Mouse (Mus musculus) megakaryocyte, embryonic 14.5 days (primary cell): ENCODE results near the gene Mturn. TPM values are rescaled to one million over a fixed set of nuclear protein-coding genes. Genes with fewer than 3 reads are reported as not detected.

Experiments used
- H3K27me3 ChIP-seq: replicated peaks from 2 replicates; pipeline ENCODE3; 2012; ENCODE audit warnings: inconsistent platforms
- H3K36me3 ChIP-seq: replicated peaks from 2 replicates; pipeline ENCODE3; 2012; ENCODE audit warnings: low read length, inconsistent platforms, mixed read lengths
- H3K4me1 ChIP-seq: 2 replicates; pipeline ENCODE4 v1.6.1; 2012; ENCODE audit warnings: inconsistent platforms
- H3K4me3 ChIP-seq: replicated peaks from 2 replicates; pipeline ENCODE3; 2012; ENCODE audit warnings: moderate library complexity, mild to moderate bottlenecking, inconsistent platforms
- H3K9me3 ChIP-seq: 2 replicates; pipeline ENCODE4 v1.6.1; 2012; ENCODE audit warnings: inconsistent platforms
- FLI1 ChIP-seq: IDR thresholded peaks from 2 replicates; pipeline ENCODE4 v1.6.1; 2012; ENCODE audit warnings: low read length, inconsistent platforms, mixed read lengths
- GATA1 ChIP-seq: IDR thresholded peaks from 3 replicates; pipeline ENCODE4 v1.6.1; 2012; ENCODE audit warnings: mixed read lengths, low read length, inconsistent platforms, borderline replicate concordance
- polyA plus RNA-seq: library from polyadenylated mRNA; stranded (reverse); fragments of >175 nt; gene quantifications from 2 replicates; pipeline ENCODE4 v1.2.3, GENCODE M21; 2012; ENCODE audit warnings: low replicate concordance; ENCODE audit not compliant: insufficient read depth

Mturn gene
- polyA plus RNA-seq, 1 experiment: 0.16 TPM

DNA sequence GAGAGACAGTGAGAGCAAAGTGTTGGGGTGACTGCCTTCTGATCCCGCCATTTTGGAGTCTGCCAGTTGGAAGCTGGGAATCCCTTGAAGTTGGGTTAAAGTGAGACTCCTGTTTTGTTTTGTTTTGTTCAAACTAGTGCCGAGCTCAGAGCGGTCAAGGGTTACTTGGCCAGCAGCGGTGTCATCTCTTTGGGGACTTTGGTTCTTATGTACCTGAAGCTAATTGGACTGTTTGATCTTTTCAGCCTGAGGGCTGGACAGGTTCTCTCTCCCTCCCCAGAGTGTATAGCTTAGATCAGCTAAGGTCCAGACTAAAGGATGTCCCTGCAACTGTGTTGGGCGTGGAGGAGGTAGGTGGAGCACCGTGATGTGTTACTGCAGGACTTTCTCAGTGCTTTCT lies 44.9 kb downstream of the Mturn start:
- no peak overlapping the region for H3K4me3 ChIP-seq
- no peaks in the 10 kb centered on the region for H3K4me1 ChIP-seq
- H3K27me3 ChIP-seq: peaks cover 39% of the 10 kb centered on the region
- H3K36me3 ChIP-seq: no peaks in the 10 kb centered on the region
- peaks cover 4% of the 10 kb centered on the region; the same call in 1 of the 2 replicates for H3K9me3 ChIP-seq
- TF ChIP-seq GATA1 (no peak), FLI1 (no peak)

- TF ChIP-seq FLI1 (no peak), GATA1 (no peak)
- H3K36me3 ChIP-seq: no peaks in the 10 kb centered on the region
- no peaks in the 10 kb centered on the region for H3K9me3 ChIP-seq
- H3K4me3 ChIP-seq: no peak overlapping the region
- no peaks in the 10 kb centered on the region for H3K4me1 ChIP-seq
- H3K27me3 ChIP-seq: peaks cover 40% of the 10 kb centered on the region
Observed at GRCm38 (mm10) chr6:54726796-54727195, 45.4 kb downstream of the Mturn start.

DNA sequence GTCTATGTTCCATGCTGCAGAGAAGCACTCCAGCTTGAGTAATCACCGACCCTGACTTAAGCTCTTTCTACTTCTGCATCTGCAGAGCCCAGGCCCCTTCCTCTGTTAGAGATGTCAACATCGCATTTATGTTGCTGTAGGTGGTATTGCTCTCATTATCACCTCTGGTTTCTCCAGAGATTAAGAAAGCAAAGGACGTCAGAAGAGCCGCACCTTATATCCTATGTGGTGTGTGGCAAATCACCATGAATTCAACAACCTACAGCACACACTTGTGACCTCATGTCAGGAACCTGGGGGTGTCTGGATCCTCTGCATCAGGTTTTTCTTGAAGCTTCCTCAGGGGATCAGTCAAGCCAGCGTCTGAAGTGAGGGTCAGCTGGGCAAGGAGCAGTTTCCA lies 46.0 kb downstream of the Mturn start:
- TF ChIP-seq FLI1 (no peak), GATA1 (no peak)
- peaks cover 41% of the 10 kb centered on the region for H3K27me3 ChIP-seq
- no peaks in the 10 kb centered on the region for H3K36me3 ChIP-seq
- H3K4me1 ChIP-seq: no peaks in the 10 kb centered on the region
- no peak overlapping the region for H3K4me3 ChIP-seq
- no peaks in the 10 kb centered on the region for H3K9me3 ChIP-seq

DNA sequence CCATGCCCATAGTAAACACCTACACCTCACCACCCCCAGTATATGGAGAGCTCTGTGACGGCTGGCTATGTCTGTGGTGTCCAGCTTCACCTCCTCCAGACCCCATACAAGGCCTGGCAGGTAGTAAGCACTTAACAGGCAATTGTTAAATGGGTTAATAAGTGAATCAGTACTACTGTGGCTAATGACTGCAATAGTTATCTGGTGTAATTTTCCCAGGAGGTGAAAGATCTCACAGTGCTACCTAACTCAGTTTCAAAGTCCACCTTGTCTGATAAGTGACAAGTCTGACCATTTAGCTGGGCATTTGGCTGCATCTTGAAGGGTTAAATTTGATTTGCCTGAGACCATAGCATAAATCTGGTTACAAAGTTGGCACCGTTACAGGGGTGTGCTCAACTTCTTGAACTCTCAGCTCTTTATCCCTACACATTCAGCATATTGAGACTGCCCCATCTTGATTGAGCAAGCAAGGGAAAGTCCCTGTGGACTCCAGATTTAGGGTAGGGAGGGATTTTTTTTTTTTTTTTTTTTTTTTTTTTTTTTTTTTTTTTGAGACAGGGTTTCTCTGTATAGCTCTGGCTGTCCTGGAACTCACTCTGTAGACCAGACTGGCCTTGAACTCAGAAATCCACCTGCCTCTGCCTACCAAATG lies 48.2 kb downstream of the Mturn start:
- no peaks in the 10 kb centered on the region for H3K36me3 ChIP-seq
- no peak for TF ChIP-seq FLI1
- no peak for TF ChIP-seq GATA1
- peaks cover 41% of the 10 kb centered on the region for H3K27me3 ChIP-seq
- H3K4me1 ChIP-seq: no peaks in the 10 kb centered on the region
- H3K9me3 ChIP-seq: no peaks in the 10 kb centered on the region
- H3K4me3 ChIP-seq: no peak overlapping the region

GRCm38 (mm10) chr6:54731726-54732125 lies 50.3 kb downstream of the Mturn start:
- Histone ChIP-seq H3K4me1 (peaks cover 4% of the 10 kb centered on the region), H3K27me3 (peaks cover 44% of the 10 kb centered on the region), H3K9me3 (no peaks in the 10 kb centered on the region), H3K36me3 (no peaks in the 10 kb centered on the region), H3K4me3 (no peak overlapping the region)
- TF ChIP-seq GATA1 (no peak), FLI1 (no peak)

- H3K36me3 ChIP-seq: no peaks in the 10 kb centered on the region
- no peaks in the 10 kb centered on the region for H3K9me3 ChIP-seq
- H3K4me3 ChIP-seq: no peak overlapping the region
- peaks cover 4% of the 10 kb centered on the region for H3K4me1 ChIP-seq
- no peak for TF ChIP-seq GATA1
- no peak for TF ChIP-seq FLI1
- peaks cover 44% of the 10 kb centered on the region for H3K27me3 ChIP-seq
Observed at GRCm38 (mm10) chr6:54732721-54733120, 51.3 kb downstream of the Mturn start.

- Histone ChIP-seq H3K4me1 (peaks cover 4% of the 10 kb centered on the region), H3K4me3 (no peak overlapping the region), H3K36me3 (no peaks in the 10 kb centered on the region), H3K9me3 (no peaks in the 10 kb centered on the region), H3K27me3 (peaks cover 51% of the 10 kb centered on the region)
- no peak for TF ChIP-seq GATA1
- no peak for TF ChIP-seq FLI1
Observed at GRCm38 (mm10) chr6:54736126-54736525, 54.7 kb downstream of the Mturn start.

- no peaks in the 10 kb centered on the region for H3K9me3 ChIP-seq
- H3K27me3 ChIP-seq: peaks cover 47% of the 10 kb centered on the region
- H3K36me3 ChIP-seq: no peaks in the 10 kb centered on the region
- H3K4me3 ChIP-seq: no peak overlapping the region
- H3K4me1 ChIP-seq: peaks cover 4% of the 10 kb centered on the region
- TF ChIP-seq GATA1 (no peak), FLI1 (no peak)
Observed at GRCm38 (mm10) chr6:54737255-54737654, 55.8 kb downstream of the Mturn start.

DNA sequence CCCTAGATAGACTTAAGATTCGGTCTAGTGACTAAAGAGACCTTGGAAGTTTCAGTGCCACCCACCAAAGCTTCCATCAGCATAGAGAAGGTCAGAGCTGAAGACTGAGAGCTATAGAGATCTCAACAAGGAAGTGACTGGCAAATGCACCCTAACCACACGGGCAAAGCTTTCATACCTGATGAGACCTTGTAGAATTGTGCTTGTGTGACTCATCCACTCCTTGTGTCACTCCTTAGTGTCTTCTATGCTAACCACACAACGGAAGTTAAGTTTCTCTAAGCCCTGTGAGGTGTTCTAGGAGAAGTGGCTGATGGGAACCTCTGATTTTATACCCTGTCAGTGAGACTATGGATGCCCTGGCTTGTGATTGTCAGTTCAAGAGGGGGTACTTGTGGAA lies 56.3 kb downstream of the Mturn start:
- TF ChIP-seq FLI1: no peak
- TF ChIP-seq GATA1: no peak
- no peaks in the 10 kb centered on the region for H3K9me3 ChIP-seq
- no peak overlapping the region for H3K4me3 ChIP-seq
- peaks cover 4% of the 10 kb centered on the region for H3K4me1 ChIP-seq
- no peaks in the 10 kb centered on the region for H3K36me3 ChIP-seq
- H3K27me3 ChIP-seq: peaks cover 45% of the 10 kb centered on the region

- peaks cover 10% of the 10 kb centered on the region for H3K4me1 ChIP-seq
- H3K4me3 ChIP-seq: no peak overlapping the region
- no peaks in the 10 kb centered on the region for H3K9me3 ChIP-seq
- no peaks in the 10 kb centered on the region for H3K36me3 ChIP-seq
- TF ChIP-seq FLI1: no peak
- no peak for TF ChIP-seq GATA1
- H3K27me3 ChIP-seq: peaks cover 42% of the 10 kb centered on the region
Observed at GRCm38 (mm10) chr6:54749056-54749455, 67.6 kb downstream of the Mturn start.
